Mouse (Mus musculus) cerebellum, postnatal 36 days (tissue): ENCODE data around the gene Tagln3.

Experiments
- DNase-seq, 2 experiments: peaks; one replicate each; pipeline ENCODE4 v3.0.0; 2021 to 2022; ENCODE audit warnings: mixed read lengths in 2 of 2

The Tagln3 gene

GRCm38 (mm10) chr16:45718296-45718695 lies 6.1 kb downstream of the Tagln3 start:
- no peak for DNase-seq

GRCm38 (mm10) chr16:45714489-45715150 lies 9.8 kb downstream of the Tagln3 start:
- no peak for DNase-seq

- DNase-seq: peak in 1 of 2 experiments; percentile 29
These were observed 10.5 kb downstream of the Tagln3 start for GRCm38 (mm10) chr16:45713878-45714277.

GRCm38 (mm10) chr16:45713261-45713660 lies 11.1 kb downstream of the Tagln3 start:
- no peak for DNase-seq

- peak; percentile 28 to 34 for DNase-seq
These were observed 13.1 kb downstream of the Tagln3 start for GRCm38 (mm10) chr16:45711263-45711662.

GRCm38 (mm10) chr16:45699301-45699700 lies 25.1 kb downstream of the Tagln3 start:
- DNase-seq: no peak

GRCm38 (mm10) chr16:45697996-45698395 lies 26.4 kb downstream of the Tagln3 start:
- no peak for DNase-seq

- DNase-seq: peak; percentile 30 to 47
These were observed 28.8 kb downstream of the Tagln3 start for GRCm38 (mm10) chr16:45695445-45696160.

- no peak for DNase-seq
These were observed 30.9 kb downstream of the Tagln3 start, which contains the start of gene Tmprss7 for GRCm38 (mm10) chr16:45693558-45693957. Gene Tmprss7, minus strand, starts transcription at chr16:45693658.

- no peak for DNase-seq
These were observed 31.6 kb downstream of the Tagln3 start for GRCm38 (mm10) chr16:45692851-45693250.

GRCm38 (mm10) chr16:45690178-45690577 lies 34.2 kb downstream of the Tagln3 start:
- DNase-seq: no peak

GRCm38 (mm10) chr16:45686833-45687232 lies 37.6 kb downstream of the Tagln3 start:
- peak; percentile 66 to 68 for DNase-seq

GRCm38 (mm10) chr16:45685295-45685694 lies 39.1 kb downstream of the Tagln3 start:
- no peak for DNase-seq

GRCm38 (mm10) chr16:45684815-45685214 lies 39.6 kb downstream of the Tagln3 start:
- peak; percentile 81 to 91 for DNase-seq

GRCm38 (mm10) chr16:45676462-45676861 lies 47.9 kb downstream of the Tagln3 start:
- no peak for DNase-seq

GRCm38 (mm10) chr16:45670005-45670404 lies 54.4 kb downstream of the Tagln3 start:
- no peak for DNase-seq

GRCm38 (mm10) chr16:45668178-45668577 lies 56.2 kb downstream of the Tagln3 start:
- no peak for DNase-seq

GRCm38 (mm10) chr16:45666136-45666535 lies 58.3 kb downstream of the Tagln3 start:
- no peak for DNase-seq

GRCm38 (mm10) chr16:45662381-45662780 lies 62.0 kb downstream of the Tagln3 start:
- no peak for DNase-seq
